Mouse (Mus musculus) spleen, adult 2 months (tissue): Measurements from ENCODE around the gene E130114P18Rik.

ENCODE experiments used
- CTCF ChIP-seq: fragments of 200-500 bp; IDR thresholded peaks from 2 replicates; pipeline ENCODE4 v1.5.1; 2011; ENCODE audit warnings: mild to moderate bottlenecking, inconsistent platforms; ENCODE audit not compliant: insufficient read depth, insufficient read length, insufficient replicate concordance; ENCODE audit errors: extremely low read depth
- POLR2A ChIP-seq: fragments of 200-500 bp; IDR thresholded peaks from 2 replicates; pipeline ENCODE4 v1.6.1; 2011; ENCODE audit warnings: low read depth, low read length, inconsistent platforms

DNA sequence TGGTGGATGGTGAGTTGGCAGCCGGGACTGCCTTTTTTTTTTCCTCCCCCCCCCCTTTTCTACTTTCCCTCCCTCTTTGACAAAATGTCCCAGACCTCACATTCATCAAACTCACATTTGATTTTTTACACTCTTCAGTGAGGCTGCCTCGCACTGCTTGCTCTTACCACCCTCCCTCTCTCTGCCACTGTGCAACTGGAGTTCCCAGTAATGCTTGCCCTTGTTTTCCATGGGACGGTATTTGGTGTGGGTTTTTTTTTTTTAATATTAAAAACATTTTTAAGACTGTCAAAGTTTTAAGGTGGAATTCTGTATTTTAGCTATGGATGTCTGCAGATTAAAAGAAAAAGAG lies 195.8 kb downstream of the E130114P18Rik start:
- no peak for TF ChIP-seq CTCF
- TF ChIP-seq POLR2A: no peak
